Mouse (Mus musculus) adrenal gland, postnatal 0 days (tissue): ENCODE results near the gene Foxb1. TPM values are rescaled to one million over a fixed set of nuclear protein-coding genes. Genes with fewer than 3 reads are reported as not detected.

Source experiments
- polyA plus RNA-seq: library from polyadenylated mRNA; unstranded; fragments of >200 nt; fragmentation: Nextera tagmentation; extraction: Ambion mirVana; gene quantifications from 2 replicates; pipeline ENCODE4 v1.2.1, GENCODE M21; 2015

Gene Foxb1
- polyA plus RNA-seq = not detected in 2 replicates

DNA sequence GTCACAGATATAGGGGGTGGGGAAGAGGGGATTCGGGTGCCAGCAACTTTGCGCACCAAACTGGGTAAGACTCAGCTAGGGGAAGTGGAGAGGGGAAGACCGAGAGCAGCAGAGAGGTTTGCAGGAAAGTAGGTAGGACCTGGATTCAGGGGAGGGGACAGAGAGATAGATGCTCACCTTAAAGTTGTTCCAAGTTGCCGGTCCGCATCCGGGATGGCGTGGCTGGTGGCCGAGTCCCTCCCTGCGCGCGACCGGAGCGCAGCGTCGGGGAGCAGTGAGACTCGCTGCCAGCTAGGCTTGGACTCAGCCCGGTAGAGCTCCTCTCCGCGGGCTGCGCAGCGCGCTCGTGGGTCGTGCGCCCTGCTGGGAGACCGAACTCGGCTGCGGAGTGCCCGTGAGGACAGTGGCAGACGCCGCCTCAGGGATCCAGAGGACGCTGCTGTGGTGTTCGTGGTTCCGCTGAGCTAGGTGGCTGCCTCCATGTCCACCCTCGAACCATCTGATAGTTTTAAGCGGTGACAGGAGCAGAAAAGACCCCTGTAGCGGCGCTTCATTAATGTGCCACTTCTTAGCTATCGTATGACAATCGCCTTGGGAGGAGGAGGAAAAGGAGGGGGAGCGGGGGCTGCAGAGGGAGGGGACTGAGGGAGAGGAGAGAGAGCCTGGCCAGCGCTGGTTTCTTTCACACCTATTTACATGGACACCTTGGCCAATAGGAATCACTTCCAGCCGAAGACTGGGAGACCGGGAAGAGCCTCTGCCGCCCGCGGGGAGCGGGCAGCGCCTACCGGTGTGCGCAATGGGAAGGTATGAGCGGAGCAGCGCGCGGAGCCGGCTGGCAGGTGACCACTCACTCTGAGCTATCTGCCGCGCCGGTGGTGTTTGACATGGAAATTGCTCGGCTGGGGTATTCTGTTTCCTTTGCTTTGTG lies at the start of gene Foxb1:
TSS of gene Foxb1 (minus strand) at position 570 of the 931 bp plus-strand sequence.

Other genes starting within 250 kb of the Foxb1 start
- 68.3 and 85.1 TPM in 2 replicates for gene Bnip2, start 228.5 kb upstream of the Foxb1 start, polyA plus RNA-seq